Mouse (Mus musculus) neutrophil, adult 59 days (primary cell): Measurements from ENCODE around the gene Msn. TPM values are rescaled to one million over a fixed set of nuclear protein-coding genes. Genes with fewer than 3 reads are reported as not detected.

Experiments used
- total RNA-seq, 2 experiments: library from RNA; stranded (reverse); gene quantifications; 1 replicate in 1 of 2; 2 replicates in 1 of 2; pipeline ENCODE4 v1.2.4; 2023

The Msn gene
- 100 to 1,000 TPM; 490 to 537 TPM for total RNA-seq

GRCm38 (mm10) chrX:96095509-96096499, at the start of gene Msn:
Gene Msn (plus strand): TSS chrX:96096042.

Other genes starting within 250 kb of the Msn start
- 10 to 100 TPM; 12.0 to 18.1 TPM for gene Las1l, start 139.1 kb upstream of the Msn start, total RNA-seq
- not detected for gene Vsig4, start 197.4 kb downstream of the Msn start, total RNA-seq